Mouse (Mus musculus): Measurements from ENCODE around the gene Snrpa1.

- TF ChIP-seq POLR2A (IDR thresholded peaks at IDR 0.05; ENCODE audit: borderline replicate concordance, low read depth, low read length) (no peak), CTCF (IDR thresholded peaks at IDR 0.05; ENCODE audit: low read depth, low read length) (no peak)
Measured at GRCm38 (mm10) chr7:66120139-66120538, 61.3 kb downstream of the Snrpa1 start.

All from bone marrow macrophage, adult 2 months (primary cell).